Mouse (Mus musculus): ENCODE results near the gene Tnp2.

The Tnp2 gene

DNA sequence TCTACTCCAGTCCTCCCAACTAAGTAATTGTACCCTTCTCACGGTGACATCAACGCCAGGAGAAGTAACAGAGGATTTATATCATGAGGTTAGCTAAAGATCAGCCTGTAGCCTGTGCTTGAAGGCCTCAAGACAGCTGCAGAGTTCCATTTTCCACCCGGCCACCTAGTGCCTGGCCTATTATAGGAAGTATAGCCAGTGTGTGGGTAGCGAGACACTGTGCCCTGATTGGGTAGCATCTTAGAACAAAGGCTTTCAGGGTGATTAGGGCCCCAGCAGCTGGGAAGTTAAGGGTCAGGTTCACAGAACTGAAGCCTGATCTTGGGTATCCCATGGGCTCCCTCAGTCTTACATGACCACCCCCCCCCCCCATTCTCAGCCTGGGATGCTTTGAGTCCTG is 406 bp upstream of the Tnp2 start:
- DNase-seq (ENCODE audit: low read depth, low spot score) = no peak

GRCm38 (mm10) chr16:10787548-10788058 is 857 bp downstream of the Tnp2 start:
- DNase-seq (ENCODE audit: low read depth, low spot score) = no peak

- DNase-seq (ENCODE audit: low read depth, low spot score) = no peak
Observed at GRCm38 (mm10) chr16:10786782-10787547, 1.5 kb downstream of the Tnp2 start.

GRCm38 (mm10) chr16:10786288-10786687 is 2.2 kb downstream of the Tnp2 start:
- peak; percentile 89 for DNase-seq (ENCODE audit: low read depth, low spot score)

DNA sequence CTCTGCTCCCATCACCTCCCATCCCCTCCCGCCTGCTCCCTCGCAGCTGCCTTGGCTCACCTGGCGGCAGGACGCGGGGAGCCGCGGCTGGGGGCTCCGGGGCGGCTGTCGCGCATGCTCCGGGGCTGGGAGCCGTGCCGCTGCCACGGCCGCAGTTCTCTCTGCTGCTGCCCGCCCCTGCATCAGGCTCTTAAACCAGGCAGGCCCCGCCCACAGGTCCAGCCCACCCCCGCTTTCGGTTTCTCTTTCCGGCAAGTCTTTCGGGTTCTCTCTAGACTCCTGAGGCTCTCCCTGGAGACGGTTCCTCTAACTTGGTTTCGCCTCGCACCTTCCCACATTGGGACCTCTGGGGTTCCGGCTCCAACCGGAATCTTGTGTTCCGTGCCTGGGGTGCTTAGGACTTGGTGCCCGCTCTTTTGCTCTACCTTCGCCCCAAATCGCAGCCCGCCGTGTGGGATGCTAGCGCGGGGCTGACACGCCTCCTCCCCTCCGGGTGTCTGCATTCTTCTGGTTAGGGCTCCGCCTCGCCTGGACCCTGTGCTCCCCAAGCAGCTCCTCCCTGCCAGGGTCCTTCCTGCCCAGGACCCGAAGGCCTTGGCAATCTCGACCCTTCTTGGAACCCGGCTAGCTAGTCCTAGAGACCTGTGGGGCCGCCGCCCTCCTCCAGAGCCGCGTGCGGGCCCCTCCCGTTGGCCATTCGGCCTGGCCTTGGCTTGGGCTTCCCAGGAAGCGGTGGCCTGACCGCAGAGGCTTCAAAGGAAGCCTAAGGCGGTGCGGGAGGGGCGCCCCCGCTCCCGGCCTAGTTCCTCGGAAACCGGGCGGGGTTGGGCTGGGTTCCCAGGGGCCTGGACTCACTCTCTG is 2.9 kb downstream of the Tnp2 start, which contains the start of gene Socs1:
Gene Socs1 (minus strand): TSS at position 166 of the 861 bp plus-strand sequence.
- peak; percentile 90 for DNase-seq (ENCODE audit: low read depth, low spot score)

DNA sequence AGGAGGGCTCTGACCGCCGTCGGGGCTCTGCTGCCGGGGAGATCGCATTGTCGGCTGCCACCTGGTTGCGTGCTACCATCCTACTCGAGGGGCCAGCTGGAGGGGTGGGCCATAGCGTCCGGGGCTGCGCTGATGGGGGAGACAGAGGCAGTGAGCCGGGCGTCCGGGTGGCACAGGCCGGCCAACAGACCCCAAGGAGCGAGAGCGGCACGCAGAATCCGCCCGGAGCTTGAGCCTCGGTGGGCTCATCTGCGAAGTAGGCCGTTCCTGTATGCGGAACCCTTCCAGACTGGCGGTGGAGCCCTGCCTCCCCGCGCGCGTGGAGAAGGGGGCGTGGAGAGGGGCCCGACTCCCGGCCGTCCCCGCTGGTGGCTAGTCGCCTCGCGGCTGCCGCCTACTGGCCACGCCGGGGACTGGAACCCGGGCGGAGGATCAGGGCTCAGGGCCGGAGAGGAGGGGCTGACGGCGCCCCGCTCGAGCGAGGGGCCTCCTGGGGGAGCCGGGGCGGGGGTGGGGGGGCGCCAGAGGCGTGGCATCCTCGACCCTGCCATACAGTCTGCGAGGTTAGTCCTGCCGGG is 3.6 kb downstream of the Tnp2 start:
- DNase-seq (ENCODE audit: low read depth, low spot score) = peak; percentile 92

DNA sequence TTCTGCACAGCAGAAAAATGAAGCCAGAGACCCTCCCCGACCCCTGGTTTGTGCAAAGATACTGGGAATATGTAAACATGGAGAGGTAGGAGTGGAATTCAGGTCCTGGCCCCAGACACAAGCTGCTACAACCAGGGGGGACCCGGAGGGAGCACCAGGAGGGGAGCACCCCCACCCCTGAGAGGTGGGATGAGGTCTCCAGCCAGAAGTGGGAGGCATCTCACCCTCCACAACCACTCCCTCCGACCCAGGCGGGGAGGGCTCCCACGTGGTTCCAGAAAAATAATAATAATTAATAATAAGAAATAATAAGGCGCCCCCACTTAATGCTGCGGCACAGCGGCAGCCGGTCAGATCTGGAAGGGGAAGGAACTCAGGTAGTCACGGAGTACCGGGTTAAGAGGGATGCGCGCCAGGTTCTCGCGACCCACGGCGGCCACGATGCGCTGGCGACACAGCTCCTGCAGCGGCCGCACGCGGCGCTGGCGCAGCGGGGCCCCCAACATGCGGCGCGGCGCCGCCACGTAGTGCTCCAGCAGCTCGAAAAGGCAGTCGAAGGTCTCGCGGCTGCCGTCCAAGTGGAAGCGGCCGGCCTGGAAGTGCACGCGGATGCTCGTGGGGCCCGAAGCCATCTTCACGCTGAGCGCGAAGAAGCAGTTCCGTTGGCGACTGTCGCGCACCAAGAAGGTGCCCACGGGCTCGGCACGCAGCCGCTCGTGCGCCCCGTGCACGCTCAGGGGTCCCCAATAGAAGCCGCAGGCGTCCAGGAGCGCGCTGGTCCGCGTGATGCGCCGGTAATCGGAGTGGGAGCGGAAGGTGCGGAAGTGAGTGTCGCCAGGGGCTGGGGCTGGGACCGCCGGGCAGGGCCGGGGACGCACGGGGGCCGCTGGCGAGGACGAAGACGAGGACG is 4.3 kb downstream of the Tnp2 start:
- peak; percentile 35 for DNase-seq (ENCODE audit: low read depth, low spot score)

DNA sequence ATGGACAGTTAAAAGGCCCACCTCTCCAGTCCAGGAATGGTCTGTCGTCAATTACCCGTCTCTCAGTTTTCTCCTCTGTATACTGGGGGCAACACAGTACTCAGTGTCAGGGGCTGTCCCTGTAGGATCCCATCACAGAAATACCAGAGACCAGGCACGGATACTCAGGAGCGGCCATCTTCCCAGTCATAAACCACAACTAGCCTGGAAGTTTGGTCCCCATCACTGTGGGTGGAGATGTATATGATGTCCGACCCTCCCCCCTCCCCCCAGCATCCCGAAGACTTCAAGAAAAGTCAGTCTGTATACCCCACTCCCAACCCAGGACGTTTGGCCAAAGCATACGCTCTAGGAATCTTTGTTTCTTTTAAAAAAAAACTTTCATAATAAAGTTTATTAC is 5.0 kb downstream of the Tnp2 start:
- no peak for DNase-seq (ENCODE audit: low read depth, low spot score)

DNA sequence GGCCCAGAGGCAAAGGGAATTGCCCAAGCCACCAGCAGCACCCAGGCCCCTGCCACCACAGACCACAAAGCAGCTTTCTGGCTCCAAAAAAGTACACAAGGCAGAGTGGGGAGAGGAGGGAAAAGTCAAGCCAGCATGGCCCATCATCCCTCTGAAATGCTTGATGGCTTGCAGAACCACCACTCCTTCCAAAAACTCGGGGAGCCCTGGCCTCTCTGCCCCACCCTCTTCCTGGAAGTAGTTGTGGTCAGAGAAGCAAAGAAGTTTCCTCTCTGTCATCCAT is 5.4 kb downstream of the Tnp2 start:
- DNase-seq (ENCODE audit: low read depth, low spot score) = no peak

GRCm38 (mm10) chr16:10782377-10783151 is 5.9 kb downstream of the Tnp2 start:
- DNase-seq (ENCODE audit: low read depth, low spot score) = no peak

DNA sequence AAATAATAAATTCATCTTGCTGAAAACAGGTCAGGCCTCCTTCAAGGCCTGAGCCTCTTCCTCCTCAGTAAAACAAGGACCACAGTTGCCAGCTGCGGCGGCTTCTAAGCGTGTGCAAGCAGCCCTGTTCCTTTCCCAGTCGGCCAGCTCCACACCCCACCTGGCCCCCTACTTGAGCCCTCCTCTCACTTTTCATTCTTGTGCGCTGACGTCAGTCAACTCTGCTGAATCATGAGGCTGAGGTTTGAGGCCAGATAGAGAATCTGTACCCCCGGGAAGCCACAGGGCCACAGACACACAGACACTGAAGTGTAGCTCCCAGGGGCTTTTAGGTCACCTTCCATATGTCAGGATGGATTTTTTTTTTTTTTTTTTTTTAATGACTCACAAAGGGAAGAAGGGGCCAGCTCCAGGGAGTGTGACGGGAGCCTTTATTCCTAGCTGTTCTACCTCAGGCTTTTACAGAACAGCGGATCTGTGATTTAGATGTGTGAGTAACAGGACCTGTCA is 6.5 kb downstream of the Tnp2 start:
- peak; percentile 54 for DNase-seq (ENCODE audit: low read depth, low spot score)

DNA sequence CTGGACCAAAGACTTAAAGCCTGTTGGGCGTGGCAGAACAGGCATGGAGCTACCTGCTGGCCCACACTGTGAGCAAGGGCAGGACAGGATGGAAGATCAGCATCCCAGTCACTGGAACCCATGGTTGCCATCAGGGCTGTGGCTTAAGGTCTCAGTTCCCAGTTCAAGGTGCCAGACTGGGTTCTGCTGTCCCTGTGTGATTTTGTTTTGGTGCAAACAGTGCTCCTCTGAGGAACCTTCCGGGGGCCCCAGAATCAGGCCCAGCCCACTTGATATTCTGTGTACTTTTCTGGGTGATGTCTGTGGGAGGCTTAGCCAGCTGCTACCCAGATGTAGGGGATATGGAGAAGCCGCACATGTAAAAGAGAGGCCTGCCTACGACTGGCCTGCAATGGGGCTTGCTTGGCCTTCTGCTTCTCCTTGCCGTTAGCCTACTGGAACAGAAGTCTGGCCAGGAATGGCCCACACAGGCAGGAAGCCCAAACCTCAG is 7.8 kb downstream of the Tnp2 start:
- DNase-seq (ENCODE audit: low read depth, low spot score) = no peak

GRCm38 (mm10) chr16:10777579-10778160 is 10.8 kb downstream of the Tnp2 start:
- DNase-seq (ENCODE audit: low read depth, low spot score) = no peak

- no peak for DNase-seq (ENCODE audit: low read depth, low spot score)
Observed at GRCm38 (mm10) chr16:10776322-10776721, 12.1 kb downstream of the Tnp2 start.

DNA sequence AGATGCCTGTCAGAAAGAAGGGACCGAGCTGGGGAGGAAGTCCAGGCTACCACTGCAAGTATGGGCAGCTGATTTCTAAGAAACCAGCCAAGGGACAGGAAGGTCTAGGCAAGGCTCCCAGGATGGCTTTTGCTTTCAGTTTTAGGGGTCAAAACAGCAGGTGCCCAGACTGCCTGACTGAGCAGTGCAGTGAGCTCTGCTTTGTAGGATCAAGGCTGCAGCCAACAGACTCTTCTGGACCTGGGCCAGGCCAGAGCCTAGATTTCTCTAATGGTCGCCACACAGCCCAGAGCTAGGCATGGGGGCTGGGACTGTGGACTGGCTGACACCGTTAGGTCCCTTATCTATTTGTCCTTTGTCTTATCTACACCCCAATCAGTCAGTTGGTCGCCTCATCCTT is 13.7 kb downstream of the Tnp2 start:
- no peak for DNase-seq (ENCODE audit: low read depth, low spot score)

DNA sequence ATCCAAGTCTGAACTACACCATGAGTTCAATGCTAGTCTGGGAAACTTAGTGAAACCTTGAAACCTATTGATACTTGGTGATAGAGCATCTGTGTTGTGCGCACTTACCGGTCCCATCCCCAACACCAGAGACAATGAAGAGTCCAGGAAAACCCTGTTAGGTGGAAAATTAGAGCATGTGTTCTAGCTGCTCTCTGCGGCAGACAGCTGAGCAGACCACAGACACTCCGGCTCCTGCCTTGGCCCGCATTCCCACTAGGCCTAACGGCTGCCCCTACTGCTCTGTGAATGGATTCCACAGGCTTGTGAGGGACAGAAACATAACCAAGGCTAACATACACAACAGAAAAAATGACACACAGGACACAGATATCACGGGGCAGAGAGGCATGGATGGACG is 14.9 kb downstream of the Tnp2 start:
- no peak for DNase-seq (ENCODE audit: low read depth, low spot score)

- DNase-seq (ENCODE audit: low read depth, low spot score) = no peak
Observed at GRCm38 (mm10) chr16:10771769-10772510, 16.5 kb downstream of the Tnp2 start.

DNA sequence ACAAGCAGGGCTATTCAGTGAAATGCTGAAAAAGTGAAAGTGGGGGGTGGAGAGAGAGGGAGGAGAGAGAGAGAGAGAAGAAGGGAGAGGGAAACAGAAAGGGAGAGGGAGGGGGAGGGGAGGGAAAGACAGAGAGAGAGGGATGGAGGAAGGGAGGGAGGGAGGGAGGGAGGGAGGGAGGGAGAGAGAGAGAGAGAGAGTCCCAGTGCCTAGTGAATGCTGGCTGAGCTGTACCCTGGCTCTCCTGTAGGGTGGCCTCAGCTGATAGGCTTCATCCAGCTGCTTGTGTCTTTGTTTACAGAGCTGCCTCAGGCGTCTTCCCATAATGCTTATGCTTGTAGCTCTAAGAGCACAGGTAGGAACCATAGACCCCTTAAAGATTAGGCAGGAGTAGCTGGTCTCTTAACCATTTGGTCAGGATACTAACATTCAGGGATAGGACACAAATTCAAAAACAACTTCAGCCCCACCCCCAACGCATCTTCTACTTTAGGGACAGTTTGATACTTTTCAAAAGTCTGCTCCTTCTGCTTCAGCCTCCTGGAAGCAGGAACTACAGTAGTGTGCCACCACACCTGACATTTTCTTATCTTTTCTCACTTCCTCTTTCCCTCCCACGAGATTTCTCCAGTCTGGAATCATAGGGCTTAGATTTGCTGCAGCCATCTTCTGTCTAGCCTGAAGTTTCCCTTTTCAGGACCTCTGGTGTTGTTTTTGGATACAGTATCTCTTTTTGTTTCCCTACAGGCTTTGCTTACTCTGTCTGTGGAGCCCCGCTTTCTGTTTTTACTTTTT is 17.7 kb downstream of the Tnp2 start:
- no peak for DNase-seq (ENCODE audit: low read depth, low spot score)
